Mouse (Mus musculus) kidney, embryonic 16.5 days (tissue): ENCODE results near the gene Pcsk6. TPM values are rescaled to one million over a fixed set of nuclear protein-coding genes. Genes with fewer than 3 reads are reported as not detected.

Experiments used
- ATAC-seq: fragments of 200-750 bp; cut with Nextera tagmentation; 2 replicates; pipeline ENCODE4 v1.8.0; 2017; ENCODE audit warnings: moderate TSS enrichment; ENCODE audit not compliant: low FRiP score, low TSS enrichment
- H3K27ac ChIP-seq: fragments of 300-500 bp; sonication (generic); 2 replicates; pipeline ENCODE4 v1.5.1; 2014; ENCODE audit warnings: low read length
- H3K27me3 ChIP-seq: fragments of 300-500 bp; sonication (generic); 2 replicates; pipeline ENCODE4 v1.6.1; 2014; ENCODE audit warnings: low read length, control low read depth, mixed read lengths; ENCODE audit not compliant: insufficient read depth
- H3K36me3 ChIP-seq: fragments of 300-500 bp; sonication (generic); 2 replicates; pipeline ENCODE4 v1.6.1; 2014; ENCODE audit warnings: low read length, control low read depth, mixed read lengths; ENCODE audit not compliant: insufficient read depth
- H3K4me1 ChIP-seq: fragments of 300-500 bp; sonication (generic); 2 replicates; pipeline ENCODE4 v1.6.1; 2014; ENCODE audit warnings: low read length, control low read depth, mixed read lengths; ENCODE audit not compliant: insufficient read depth
- H3K4me2 ChIP-seq: fragments of 300-500 bp; sonication (generic); replicated peaks from 2 replicates; pipeline ENCODE4 v1.6.1; 2014; ENCODE audit warnings: low read depth, low read length
- H3K4me3 ChIP-seq: fragments of 300-500 bp; sonication (generic); 2 replicates; pipeline ENCODE4 v1.5.1; 2014; ENCODE audit warnings: mild to moderate bottlenecking, low read length
- H3K9ac ChIP-seq: fragments of 300-500 bp; sonication (generic); replicated peaks from 2 replicates; pipeline ENCODE4 v1.6.1; 2014; ENCODE audit warnings: low read length
- H3K9me3 ChIP-seq: fragments of 300-500 bp; sonication (generic); 2 replicates; pipeline ENCODE4 v1.6.1; 2016; ENCODE audit warnings: low read length, control low read depth
- WGBS: fragments of 180-500 bp; shearing (Covaris S2); extraction: QIAGEN DNeasy Blood & Tissue Kit; methylation state at CpG from one replicate; pipeline ENCODE4 v1.1.7; 2014; 5-methylcytosine and 5-hydroxymethylcytosine counted together
- polyA plus RNA-seq: library from polyadenylated mRNA; unstranded; fragments of >200 nt; fragmentation: Nextera tagmentation; extraction: Ambion mirVana; gene quantifications from 2 replicates; pipeline ENCODE4 v1.2.1, GENCODE M21; 2015

Gene Pcsk6
- polyA plus RNA-seq, 1 experiment from 2014 or later: 1.9 TPM

GRCm38 (mm10) chr7:66003865-66004638 lies 142.5 kb downstream of the Pcsk6 start:
- no peak overlapping the region for H3K4me3 ChIP-seq
- no peaks in the 10 kb centered on the region for H3K4me1 ChIP-seq
- no peak for ATAC-seq
- H3K9ac ChIP-seq: no peak overlapping the region
- 62% methylated on average over 13 of the region's 13 CpGs for WGBS
- H3K9me3 ChIP-seq: peaks cover 6% of the 10 kb centered on the region; the same call in 1 of the 2 replicates
- no peaks in the 10 kb centered on the region for H3K36me3 ChIP-seq
- H3K27me3 ChIP-seq: no peaks in the 10 kb centered on the region
- no peak overlapping the region for H3K27ac ChIP-seq
- H3K4me2 ChIP-seq: no peak overlapping the region

GRCm38 (mm10) chr7:66005066-66005465 lies 143.5 kb downstream of the Pcsk6 start:
- no peak for ATAC-seq
- H3K4me2 ChIP-seq: no peak overlapping the region
- H3K27me3 ChIP-seq: no peaks in the 10 kb centered on the region
- no peak overlapping the region for H3K9ac ChIP-seq
- H3K36me3 ChIP-seq: no peaks in the 10 kb centered on the region
- H3K4me1 ChIP-seq: no peaks in the 10 kb centered on the region
- no peak overlapping the region for H3K4me3 ChIP-seq
- 88% methylated on average over 10 of the region's 10 CpGs for WGBS
- H3K27ac ChIP-seq: no peak overlapping the region
- H3K9me3 ChIP-seq: no peaks in the 10 kb centered on the region

- H3K4me2 ChIP-seq: no peak overlapping the region
- no peaks in the 10 kb centered on the region for H3K9me3 ChIP-seq
- H3K4me3 ChIP-seq: no peak overlapping the region
- H3K4me1 ChIP-seq: peaks cover 4% of the 10 kb centered on the region; the same call in 1 of the 2 replicates
- H3K36me3 ChIP-seq: no peaks in the 10 kb centered on the region
- no peak for ATAC-seq
- H3K27me3 ChIP-seq: no peaks in the 10 kb centered on the region
- no peak overlapping the region for H3K9ac ChIP-seq
- 78% methylated on average over 11 of the region's 11 CpGs for WGBS
- no peak overlapping the region for H3K27ac ChIP-seq
These were observed 146.8 kb downstream of the Pcsk6 start for GRCm38 (mm10) chr7:66008161-66008891.

- H3K4me2 ChIP-seq: no peak overlapping the region
- H3K27me3 ChIP-seq: no peaks in the 10 kb centered on the region
- no peak overlapping the region for H3K9ac ChIP-seq
- no peaks in the 10 kb centered on the region for H3K9me3 ChIP-seq
- 55% methylated on average over 16 of the region's 16 CpGs for WGBS
- H3K36me3 ChIP-seq: no peaks in the 10 kb centered on the region
- H3K4me3 ChIP-seq: no peak overlapping the region
- no peak for ATAC-seq
- peaks cover 7% of the 10 kb centered on the region; the same call in 1 of the 2 replicates for H3K4me1 ChIP-seq
- H3K27ac ChIP-seq: no peak overlapping the region
These were observed 147.3 kb downstream of the Pcsk6 start for GRCm38 (mm10) chr7:66008892-66009273.

GRCm38 (mm10) chr7:66010518-66010917 lies 149.0 kb downstream of the Pcsk6 start:
- Histone ChIP-seq H3K36me3 (no peaks in the 10 kb centered on the region), H3K27me3 (no peaks in the 10 kb centered on the region), H3K4me1 (peaks cover 7% of the 10 kb centered on the region; the same call in 1 of the 2 replicates), H3K4me2 (no peak overlapping the region; the same call in 1 of the 2 replicates), H3K9me3 (no peaks in the 10 kb centered on the region), H3K4me3 (no peak overlapping the region), H3K27ac (no peak overlapping the region), H3K9ac (no peak overlapping the region)
- WGBS: 66% methylated on average over 6 of the region's 6 CpGs
- no peak for ATAC-seq

- H3K4me2 ChIP-seq: no peak overlapping the region
- no peak for ATAC-seq
- H3K27ac ChIP-seq: no peak overlapping the region
- no peak overlapping the region for H3K9ac ChIP-seq
- no peaks in the 10 kb centered on the region for H3K27me3 ChIP-seq
- H3K4me3 ChIP-seq: no peak overlapping the region
- WGBS: 85% methylated on average over 2 of the region's 2 CpGs
- no peaks in the 10 kb centered on the region for H3K36me3 ChIP-seq
- H3K9me3 ChIP-seq: no peaks in the 10 kb centered on the region
- no peaks in the 10 kb centered on the region for H3K4me1 ChIP-seq
These were observed 166.2 kb downstream of the Pcsk6 start for GRCm38 (mm10) chr7:66027747-66028146.

GRCm38 (mm10) chr7:66028766-66029512 lies 167.4 kb downstream of the Pcsk6 start:
- H3K27me3 ChIP-seq: no peaks in the 10 kb centered on the region
- 44% methylated on average over 6 of the region's 6 CpGs for WGBS
- ATAC-seq: no peak

GRCm38 (mm10) chr7:66036809-66037208 lies 175.3 kb downstream of the Pcsk6 start:
- Histone ChIP-seq H3K4me2 (no peak overlapping the region), H3K9me3 (no peaks in the 10 kb centered on the region), H3K36me3 (no peaks in the 10 kb centered on the region), H3K4me1 (peaks cover 16% of the 10 kb centered on the region; the same call in 1 of the 2 replicates), H3K9ac (no peak overlapping the region), H3K27ac (no peak overlapping the region), H3K27me3 (no peaks in the 10 kb centered on the region; the same call in 1 of the 2 replicates), H3K4me3 (no peak overlapping the region)
- WGBS: 39% methylated on average over 8 of the region's 8 CpGs
- ATAC-seq: no peak

More at GRCm38 (mm10) chr7:66028766-66029512, 167.4 kb downstream of the Pcsk6 start:
- Histone ChIP-seq H3K9me3 (no peaks in the 10 kb centered on the region), H3K27ac (no peak overlapping the region), H3K4me2 (no peak overlapping the region), H3K36me3 (no peaks in the 10 kb centered on the region), H3K9ac (no peak overlapping the region), H3K4me1 (no peaks in the 10 kb centered on the region), H3K4me3 (no peak overlapping the region)

- ATAC-seq: 0 out of 2 replicates have a peak, but pooled peaks have one; percentile 37
- no peaks in the 10 kb centered on the region for H3K9me3 ChIP-seq
- H3K4me1 ChIP-seq: peaks cover 16% of the 10 kb centered on the region; the same call in 1 of the 2 replicates
- H3K9ac ChIP-seq: no peak overlapping the region
- 35% methylated on average over 3 of the region's 3 CpGs for WGBS
- no peak overlapping the region for H3K27ac ChIP-seq
- no peaks in the 10 kb centered on the region for H3K36me3 ChIP-seq
- H3K4me3 ChIP-seq: no peak overlapping the region
- no peak overlapping the region for H3K4me2 ChIP-seq
- no peaks in the 10 kb centered on the region; the same call in 1 of the 2 replicates for H3K27me3 ChIP-seq
These were observed 176.7 kb downstream of the Pcsk6 start for GRCm38 (mm10) chr7:66038261-66038660.
